Mouse (Mus musculus) liver, adult 2 months (tissue): ENCODE results near the gene Kirrel2. TPM values are rescaled to one million over a fixed set of nuclear protein-coding genes. Genes with fewer than 3 reads are reported as not detected.

ENCODE experiments used
- DNase-seq: peaks from one replicate; pipeline ENCODE4 v3.0.0-alpha.2; 2011; ENCODE audit warnings: low read depth, low spot score; ENCODE audit errors: extremely low read depth
- H3K27ac ChIP-seq: fragments of 200-500 bp; replicated peaks from 2 replicates; pipeline ENCODE4 v1.5.1; 2012; ENCODE audit warnings: low read depth, mild to moderate bottlenecking, control low read depth, inconsistent platforms, low read length; ENCODE audit not compliant: insufficient read depth
- H3K27me3 ChIP-seq: fragments of 200-500 bp; 2 replicates; pipeline ENCODE4 v1.6.1; 2012; ENCODE audit warnings: mild to moderate bottlenecking, moderate library complexity, low read length, inconsistent platforms; ENCODE audit not compliant: control insufficient read depth, insufficient read depth
- H3K36me3 ChIP-seq: fragments of 200-500 bp; 2 replicates; pipeline ENCODE4 v1.6.1; 2012; ENCODE audit warnings: low read length, inconsistent platforms; ENCODE audit not compliant: control insufficient read depth, insufficient read depth
- H3K4me1 ChIP-seq: fragments of 200-500 bp; 2 replicates; pipeline ENCODE4 v1.6.1; 2011; ENCODE audit warnings: low read length; ENCODE audit not compliant: control insufficient read depth, insufficient read depth
- H3K4me3 ChIP-seq: fragments of 200-500 bp; 2 replicates; pipeline ENCODE4 v1.5.1; 2011; ENCODE audit warnings: low read depth, mild to moderate bottlenecking, control low read depth, low read length, moderate library complexity; ENCODE audit not compliant: insufficient read depth
- H3K79me2 ChIP-seq: fragments of 200-500 bp; 2 replicates; pipeline ENCODE4 v1.6.1; 2012; ENCODE audit warnings: inconsistent platforms, mild to moderate bottlenecking, low read length, moderate library complexity; ENCODE audit not compliant: control insufficient read depth, insufficient read depth
- H3K9ac ChIP-seq: fragments of 200-500 bp; 2 replicates; pipeline ENCODE4 v1.6.1; 2012; ENCODE audit warnings: low read depth, mild to moderate bottlenecking, control low read depth, inconsistent platforms, low read length
- CTCF ChIP-seq: fragments of 200-500 bp; IDR thresholded peaks from 2 replicates; pipeline ENCODE4 v1.5.1; 2011; ENCODE audit warnings: low read depth, low read length, control low read depth
- POLR2A ChIP-seq: fragments of 200-500 bp; IDR thresholded peaks from 2 replicates; pipeline ENCODE4 v1.6.1; 2011; ENCODE audit warnings: low read length, control low read depth; ENCODE audit not compliant: insufficient read depth; ENCODE audit errors: extremely low read depth
- WGBS: fragments of 180-500 bp; shearing (Covaris S2); methylation state at CpG from one replicate; pipeline ENCODE4 v1.1.7; 2018; 5-methylcytosine and 5-hydroxymethylcytosine counted together
- polyA plus RNA-seq: library from polyadenylated mRNA; depleted of rRNA; stranded (reverse); fragments of >200 nt; gene quantifications from 2 replicates; pipeline ENCODE4 v1.2.3, GENCODE M21; 2012; rRNA removed
- total RNA-seq: library from RNA; depleted of rRNA; stranded (reverse); fragments of >200 nt; gene quantifications from 2 replicates; pipeline ENCODE4 v1.2.3, GENCODE M21; 2014; rRNA removed

Gene Kirrel2
- total and polyA plus RNA-seq, 2 experiments, result not detected

DNA sequence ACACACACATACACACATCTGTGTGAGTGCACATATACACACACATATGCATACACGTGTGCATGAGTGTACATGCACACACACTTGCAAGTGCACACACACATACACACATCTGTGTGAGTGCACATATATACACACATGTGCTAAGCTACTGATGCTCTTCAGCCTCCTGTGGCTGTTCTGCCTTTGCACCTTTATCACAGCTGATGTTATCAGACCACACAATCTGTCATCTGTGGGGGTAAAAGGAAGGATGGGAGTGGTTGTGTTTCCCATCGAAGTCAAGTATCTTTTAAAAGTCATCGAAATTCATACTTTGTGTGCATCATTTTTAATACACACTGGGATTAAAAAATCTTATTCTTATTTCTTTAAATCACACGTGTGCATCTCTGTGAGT lies 55.1 kb downstream of the Kirrel2 start:
- Histone ChIP-seq H3K9ac (no peak overlapping the region), H3K79me2 (no peaks in the 10 kb centered on the region), H3K4me3 (no peak overlapping the region), H3K27me3 (no peaks in the 10 kb centered on the region), H3K4me1 (no peaks in the 10 kb centered on the region), H3K36me3 (no peaks in the 10 kb centered on the region), H3K27ac (no peak overlapping the region)
- DNase-seq, result no peak
- WGBS, result 69% methylated on average over 4 of the region's 4 CpGs
- no peak for TF ChIP-seq POLR2A
- no peak for TF ChIP-seq CTCF

DNA sequence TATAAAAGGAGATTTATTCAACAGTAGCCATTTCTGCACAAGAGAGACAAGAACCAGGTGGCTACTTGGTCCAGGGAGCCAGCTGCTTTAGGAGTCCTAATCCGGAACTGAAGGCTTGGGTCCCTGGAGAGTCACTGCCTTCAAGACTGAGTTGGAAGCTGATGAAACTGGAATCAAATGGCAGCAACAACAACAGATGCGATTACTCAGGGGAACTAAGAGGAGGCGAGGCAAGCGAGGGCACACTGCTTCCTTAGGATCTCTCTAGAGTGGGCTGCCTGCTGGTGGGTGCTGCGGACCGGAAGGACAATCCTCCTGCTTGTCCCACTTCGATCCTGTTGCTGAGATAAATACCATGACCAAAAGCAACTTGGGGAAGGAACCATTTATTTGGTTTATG lies 57.8 kb downstream of the Kirrel2 start:
- no peaks in the 10 kb centered on the region for H3K4me1 ChIP-seq
- DNase-seq, result no peak
- no peaks in the 10 kb centered on the region for H3K79me2 ChIP-seq
- 71% methylated on average over 7 of the region's 7 CpGs for WGBS
- no peak overlapping the region for H3K27ac ChIP-seq
- H3K4me3 ChIP-seq, result no peak overlapping the region
- TF ChIP-seq POLR2A, result no peak
- no peaks in the 10 kb centered on the region for H3K36me3 ChIP-seq
- H3K27me3 ChIP-seq, result no peaks in the 10 kb centered on the region
- no peak overlapping the region for H3K9ac ChIP-seq

Other genes starting within 250 kb of the Kirrel2 start
Only the 30 nearest of the 34 such genes appear.
- gene Thap8, start 177.6 kb downstream of the Kirrel2 start, total RNA-seq, result not detected in 2 replicates
- gene Thap8, start 177.6 kb downstream of the Kirrel2 start, polyA plus RNA-seq, result not detected in 2 replicates
- 0.55 and 0.81 TPM in 2 replicates for gene Wdr62, start 177.3 kb downstream of the Kirrel2 start, total RNA-seq
- gene Wdr62, start 177.3 kb downstream of the Kirrel2 start, polyA plus RNA-seq, result 4.8 and 5.9 TPM in 2 replicates
- 0.18 and 0.54 TPM in 2 replicates for gene Clip3, start 166.0 kb downstream of the Kirrel2 start, total RNA-seq
- 0.24 and 0.80 TPM in 2 replicates for gene Clip3, start 166.0 kb downstream of the Kirrel2 start, polyA plus RNA-seq
- gene Alkbh6, start 149.0 kb downstream of the Kirrel2 start, total RNA-seq, result 15.0 and 16.8 TPM in 2 replicates
- gene Alkbh6, start 149.0 kb downstream of the Kirrel2 start, polyA plus RNA-seq, result 38.7 and 51.4 TPM in 2 replicates
- gene Syne4, start 142.9 kb downstream of the Kirrel2 start, total RNA-seq, result 1.7 and 3.5 TPM in 2 replicates
- 2.2 and 4.9 TPM in 2 replicates for gene Syne4, start 142.9 kb downstream of the Kirrel2 start, polyA plus RNA-seq
- gene E130208F15Rik, start 135.9 kb downstream of the Kirrel2 start, total RNA-seq, result 0.18 and 0.34 TPM in 2 replicates
- gene E130208F15Rik, start 135.9 kb downstream of the Kirrel2 start, polyA plus RNA-seq, result 0.06 and 0.39 TPM in 2 replicates
- gene Sdhaf1, start 133.8 kb downstream of the Kirrel2 start, total RNA-seq, result 4.0 and 4.4 TPM in 2 replicates
- 15.8 and 16.2 TPM in 2 replicates for gene Sdhaf1, start 133.8 kb downstream of the Kirrel2 start, polyA plus RNA-seq
- gene Lrfn3, start 94.9 kb downstream of the Kirrel2 start, total RNA-seq, result 0.74 and 1.7 TPM in 2 replicates
- gene Lrfn3, start 94.9 kb downstream of the Kirrel2 start, polyA plus RNA-seq, result 12.9 and 22.2 TPM in 2 replicates
- 46.1 and 57.6 TPM in 2 replicates for gene Tyrobp, start 43.9 kb downstream of the Kirrel2 start, total RNA-seq
- gene Tyrobp, start 43.9 kb downstream of the Kirrel2 start, polyA plus RNA-seq, result 48.1 and 86.4 TPM in 2 replicates
- gene Hcst, start 37.8 kb downstream of the Kirrel2 start, total RNA-seq, result 1.9 and 2.1 TPM in 2 replicates
- 3.3 and 5.0 TPM in 2 replicates for gene Hcst, start 37.8 kb downstream of the Kirrel2 start, polyA plus RNA-seq
- gene Nfkbid, start 36.0 kb downstream of the Kirrel2 start, total RNA-seq, result 0.55 and 1.0 TPM in 2 replicates
- 0.52 and 0.92 TPM in 2 replicates for gene Nfkbid, start 36.0 kb downstream of the Kirrel2 start, polyA plus RNA-seq
- 0.18 and 0.74 TPM in 2 replicates for gene Aplp1, start 12.2 kb downstream of the Kirrel2 start, total RNA-seq
- 0.65 and 0.70 TPM in 2 replicates for gene Aplp1, start 12.2 kb downstream of the Kirrel2 start, polyA plus RNA-seq
- under 0.01 TPM in 1 of 2 replicates, not detected in the other for gene Nphs1, start 625 bp upstream of the Kirrel2 start, total RNA-seq
- gene Nphs1, start 625 bp upstream of the Kirrel2 start, polyA plus RNA-seq, result not detected in 2 replicates
- 220 and 232 TPM in 2 replicates for gene Prodh2, start 35.9 kb upstream of the Kirrel2 start, total RNA-seq
- 416 and 432 TPM in 2 replicates for gene Prodh2, start 35.9 kb upstream of the Kirrel2 start, polyA plus RNA-seq
- gene Arhgap33, start 77.4 kb upstream of the Kirrel2 start, total RNA-seq, result 0.07 and 0.37 TPM in 2 replicates
- 0.72 and 1.2 TPM in 2 replicates for gene Arhgap33, start 77.4 kb upstream of the Kirrel2 start, polyA plus RNA-seq
- 2.2 and 2.5 TPM in 2 replicates for gene Hspb6, start 94.5 kb upstream of the Kirrel2 start, total RNA-seq
- gene Hspb6, start 94.5 kb upstream of the Kirrel2 start, polyA plus RNA-seq, result 22.5 and 29.2 TPM in 2 replicates
- gene Proser3, start 94.6 kb upstream of the Kirrel2 start, total RNA-seq, result 1.6 and 2.3 TPM in 2 replicates
- gene Proser3, start 94.6 kb upstream of the Kirrel2 start, polyA plus RNA-seq, result 3.2 and 4.5 TPM in 2 replicates
- 2.7 and 4.0 TPM in 2 replicates for gene Lin37, start 102.1 kb upstream of the Kirrel2 start, total RNA-seq
- 18.8 and 22.4 TPM in 2 replicates for gene Lin37, start 102.1 kb upstream of the Kirrel2 start, polyA plus RNA-seq
- 12.4 and 16.2 TPM in 2 replicates for gene U2af1l4, start 105.6 kb upstream of the Kirrel2 start, total RNA-seq
- gene U2af1l4, start 105.6 kb upstream of the Kirrel2 start, polyA plus RNA-seq, result 31.3 and 34.6 TPM in 2 replicates
- gene Gm49396, start 105.7 kb upstream of the Kirrel2 start, total RNA-seq, result 1.9 and 2.8 TPM in 2 replicates
- gene Gm49396, start 105.7 kb upstream of the Kirrel2 start, polyA plus RNA-seq, result 0.70 and 0.91 TPM in 2 replicates
- 34.9 and 38.0 TPM in 2 replicates for gene Psenen, start 105.9 kb upstream of the Kirrel2 start, total RNA-seq
- 126 and 149 TPM in 2 replicates for gene Psenen, start 105.9 kb upstream of the Kirrel2 start, polyA plus RNA-seq
- gene Igflr1, start 107.7 kb upstream of the Kirrel2 start, total RNA-seq, result 0.55 TPM in 1 of 2 replicates, not detected in the other
- 2.3 and 4.2 TPM in 2 replicates for gene Igflr1, start 107.7 kb upstream of the Kirrel2 start, polyA plus RNA-seq
- 3.4 and 5.0 TPM in 2 replicates for gene Kmt2b, start 131.0 kb upstream of the Kirrel2 start, total RNA-seq
- 12.1 and 19.2 TPM in 2 replicates for gene Kmt2b, start 131.0 kb upstream of the Kirrel2 start, polyA plus RNA-seq
- gene Zbtb32, start 141.2 kb upstream of the Kirrel2 start, total RNA-seq, result 0.18 and 0.87 TPM in 2 replicates
- gene Zbtb32, start 141.2 kb upstream of the Kirrel2 start, polyA plus RNA-seq, result 0.58 and 0.61 TPM in 2 replicates
- gene Upk1a, start 155.2 kb upstream of the Kirrel2 start, total RNA-seq, result not detected in 2 replicates
- 0.23 and 0.54 TPM in 2 replicates for gene Upk1a, start 155.2 kb upstream of the Kirrel2 start, polyA plus RNA-seq
- gene Cox6b1, start 168.5 kb upstream of the Kirrel2 start, total RNA-seq, result 640 and 781 TPM in 2 replicates
- gene Cox6b1, start 168.5 kb upstream of the Kirrel2 start, polyA plus RNA-seq, result 399 and 416 TPM in 2 replicates
- gene Etv2, start 178.2 kb upstream of the Kirrel2 start, total RNA-seq, result 0.18 TPM in 1 of 2 replicates, not detected in the other
- gene Etv2, start 178.2 kb upstream of the Kirrel2 start, polyA plus RNA-seq, result not detected in 2 replicates
- gene Rbm42, start 192.6 kb upstream of the Kirrel2 start, total RNA-seq, result 17.1 and 20.7 TPM in 2 replicates
- 35.8 and 36.7 TPM in 2 replicates for gene Rbm42, start 192.6 kb upstream of the Kirrel2 start, polyA plus RNA-seq
- gene Haus5, start 207.3 kb upstream of the Kirrel2 start, total RNA-seq, result 4.6 and 4.7 TPM in 2 replicates
- gene Haus5, start 207.3 kb upstream of the Kirrel2 start, polyA plus RNA-seq, result 3.7 and 5.3 TPM in 2 replicates
- not detected in 2 replicates for gene Pmis2, start 213.9 kb upstream of the Kirrel2 start, total RNA-seq
- not detected in 2 replicates for gene Pmis2, start 213.9 kb upstream of the Kirrel2 start, polyA plus RNA-seq